Comparison of ENCODE assay signal across 12 mouse cellular contexts in genomic region chr16:23291521-23291920, GRCm38 (mm10).
DNase-seq lines count a peak whose midpoint lies in the region; ATAC-seq and TF ChIP-seq lines count a peak whose summit lies in the region.
"Had no signal": no experiment of that assay in that cellular context is flagged by ENCODE, and none has a peak within 500 bp of the region (broad histone marks: within the 10 kb centered on the region; RNA-seq: fewer than 3 reads in every experiment).

No protein-coding gene starts in this region.

- no peak for TF ChIP-seq POLR2A in embryonic fibroblast, embryonic 13.5 days (IDR thresholded peaks at IDR 0.05; ENCODE audit: low read depth, low read length)

- no peaks in the 10 kb centered on the region for H3K36me3 ChIP-seq in limb, embryonic 15.5 days
- peaks cover 5% of the 10 kb centered on the region for H3K36me3 ChIP-seq in hindbrain, embryonic 10.5 days
- H3K36me3 ChIP-seq: G1E; intestine, embryonic 15.5 days; neural tube, embryonic 15.5 days had no signal

- 38% methylated on average over 5 of the region's 5 CpGs for WGBS in limb, embryonic 15.5 days
- 86% methylated on average over 5 of the region's 5 CpGs for WGBS in hindbrain, embryonic 10.5 days

- no peak overlapping the region for H3K9ac ChIP-seq in limb, embryonic 15.5 days
- H3K9ac ChIP-seq: intestine, embryonic 15.5 days; neural tube, embryonic 15.5 days had no signal

- DNase-seq in frontal cortex, postnatal 36 days (ENCODE audit: low spot score in 2 of 2), result no peak
- peak; percentile 64 for DNase-seq in 3134 (ENCODE audit: extremely low read depth, insufficient read length, low spot score)
- DNase-seq in retina, embryonic 14.5 days (ENCODE audit: low spot score), result no peak
- DNase-seq in hindbrain, embryonic 10.5 days (ENCODE audit: low spot score), result no peak

- no peak overlapping the region for H3K4me3 ChIP-seq in embryonic fibroblast, embryonic 13.5 days (ENCODE audit: insufficient read depth, low read length)
- H3K4me3 ChIP-seq in limb, embryonic 15.5 days, result no peak overlapping the region
- no peak overlapping the region for H3K4me3 ChIP-seq in hindbrain, embryonic 10.5 days
- H3K4me3 ChIP-seq: intestine, embryonic 15.5 days; neural tube, embryonic 15.5 days had no signal

- H3K9me3 ChIP-seq in limb, embryonic 15.5 days, result no peaks in the 10 kb centered on the region
- no peaks in the 10 kb centered on the region for H3K9me3 ChIP-seq in hindbrain, embryonic 10.5 days
- H3K9me3 ChIP-seq: G1E; intestine, embryonic 15.5 days; neural tube, embryonic 15.5 days had no signal

- TF ChIP-seq CTCF in embryonic fibroblast, embryonic 13.5 days (IDR thresholded peaks at IDR 0.05; ENCODE audit: borderline replicate concordance, insufficient read depth, low read length), result no peak

- H3K4me1 ChIP-seq in embryonic fibroblast, embryonic 13.5 days (ENCODE audit: control insufficient read depth, insufficient read depth, low read length), result 0 out of 2 replicates have a peak, but pooled peaks cover 2% of the 10 kb centered on the region
- H3K4me1 ChIP-seq in limb, embryonic 15.5 days, result 0 out of 2 replicates have a peak, but pooled peaks cover 5% of the 10 kb centered on the region
- H3K4me1 ChIP-seq in hindbrain, embryonic 10.5 days (replicated peaks), result no peaks in the 10 kb centered on the region
- H3K4me1 ChIP-seq: intestine, embryonic 15.5 days; neural tube, embryonic 15.5 days had no signal

- peak; percentile 20; the same call in 1 of the 2 replicates for ATAC-seq in frontal cortex, adult (ENCODE audit: low TSS enrichment)
- ATAC-seq in limb, embryonic 15.5 days (ENCODE audit: insufficient number of reproducible peaks, low FRiP score, low TSS enrichment, low read depth), result peak; percentile 55; the same call in 1 of the 2 replicates
- no peak for ATAC-seq in erythroid progenitor cell, adult 5-6 weeks (replicated peaks; ENCODE audit: low FRiP score, poor library complexity, severe bottlenecking)
- ATAC-seq: intestine, embryonic 15.5 days had no signal

- H3K4me2 ChIP-seq in limb, embryonic 15.5 days, result no peak overlapping the region
- H3K4me2 ChIP-seq: intestine, embryonic 15.5 days; neural tube, embryonic 15.5 days had no signal

- H3K27ac ChIP-seq in embryonic fibroblast, embryonic 13.5 days (ENCODE audit: insufficient read depth, low read length), result 0 out of 2 replicates have a peak overlapping the region, but pooled peaks have one; percentile 3
- peak overlapping the region; percentile 19; the same call in 1 of the 2 replicates for H3K27ac ChIP-seq in limb, embryonic 15.5 days
- H3K27ac ChIP-seq in hindbrain, embryonic 10.5 days, result no peak overlapping the region
- H3K27ac ChIP-seq: intestine, embryonic 15.5 days; macrophage; neural tube, embryonic 15.5 days had no signal

- H3K27me3 ChIP-seq in limb, embryonic 15.5 days, result no peaks in the 10 kb centered on the region
- no peaks in the 10 kb centered on the region for H3K27me3 ChIP-seq in hindbrain, embryonic 10.5 days (ENCODE audit: insufficient read depth, poor library complexity, severe bottlenecking)
- H3K27me3 ChIP-seq: intestine, embryonic 15.5 days; neural tube, embryonic 15.5 days had no signal
